Mouse (Mus musculus): ENCODE measurements around the gene Hs6st3. TPM values are rescaled to one million over a fixed set of nuclear protein-coding genes. Genes with fewer than 3 reads are reported as not detected.
A peak's percentile ranks its signal among the peaks of the same experiment; 100 is the strongest.

The Hs6st3 gene
- polyA plus RNA-seq, 1 experiment = 0.08 TPM

GRCm38 (mm10) chr14:119813898-119814297 lies 675.8 kb downstream of the Hs6st3 start:
- DNase-seq = no peak
- Histone ChIP-seq H3K36me3 (ENCODE audit: control insufficient read depth, insufficient read depth, low read length) (no peaks in the 10 kb centered on the region), H3K4me1 (ENCODE audit: control insufficient read depth, insufficient read depth, low read length) (no peaks in the 10 kb centered on the region)

DNA sequence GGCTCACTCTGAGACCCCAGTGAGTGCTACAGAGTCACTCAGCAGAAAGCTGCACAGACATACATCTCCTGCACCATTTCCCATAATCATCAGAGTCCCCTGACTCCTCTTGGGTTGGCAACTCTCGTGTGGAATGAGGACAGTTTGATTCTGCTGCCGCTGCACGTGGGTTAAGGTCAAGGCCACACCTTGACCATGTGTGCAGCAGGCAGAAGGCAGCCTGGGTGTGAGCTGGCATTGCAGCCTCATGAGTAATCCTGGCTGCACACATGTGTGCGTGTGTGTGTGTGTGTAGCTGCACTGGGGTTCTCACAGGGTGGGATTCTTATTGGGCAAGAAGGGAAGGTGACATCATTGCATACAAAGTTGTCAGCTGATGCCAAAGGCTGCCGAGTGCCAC lies 677.5 kb downstream of the Hs6st3 start:
- WGBS = 63% methylated on average over 5 of the region's 5 CpGs
- no peak for TF ChIP-seq POLR2A (IDR thresholded peaks at IDR 0.05; ENCODE audit: low read depth, low read length)
- no peak for TF ChIP-seq CTCF (conservative IDR thresholded peaks at IDR 0.05; ENCODE audit: insufficient read depth, insufficient read length, low read depth, low read length)
- Histone ChIP-seq H3K27me3 (replicated peaks; ENCODE audit: control insufficient read depth, insufficient read depth, low read length) (no peaks in the 10 kb centered on the region), H3K4me1 (ENCODE audit: control insufficient read depth, insufficient read depth, low read length) (no peaks in the 10 kb centered on the region), H3K4me3 (ENCODE audit: insufficient read depth, low read depth, low read length) (no peak overlapping the region), H3K27ac (ENCODE audit: insufficient read depth, low read depth, low read length) (no peak overlapping the region), H3K36me3 (ENCODE audit: control insufficient read depth, insufficient read depth, low read length) (no peaks in the 10 kb centered on the region)
- no peak for DNase-seq

More at GRCm38 (mm10) chr14:119813898-119814297, 675.8 kb downstream of the Hs6st3 start:
- WGBS = 93% methylated on average over 4 of the region's 4 CpGs
- no peak overlapping the region for H3K4me3 ChIP-seq (ENCODE audit: insufficient read depth, low read depth, low read length)
- no peak for TF ChIP-seq POLR2A (IDR thresholded peaks at IDR 0.05; ENCODE audit: low read depth, low read length)
- TF ChIP-seq CTCF (conservative IDR thresholded peaks at IDR 0.05; ENCODE audit: insufficient read depth, insufficient read length, low read depth, low read length) = no peak
- no peak overlapping the region for H3K27ac ChIP-seq (ENCODE audit: insufficient read depth, low read depth, low read length)
- no peaks in the 10 kb centered on the region for H3K27me3 ChIP-seq (replicated peaks; ENCODE audit: control insufficient read depth, insufficient read depth, low read length)

DNA sequence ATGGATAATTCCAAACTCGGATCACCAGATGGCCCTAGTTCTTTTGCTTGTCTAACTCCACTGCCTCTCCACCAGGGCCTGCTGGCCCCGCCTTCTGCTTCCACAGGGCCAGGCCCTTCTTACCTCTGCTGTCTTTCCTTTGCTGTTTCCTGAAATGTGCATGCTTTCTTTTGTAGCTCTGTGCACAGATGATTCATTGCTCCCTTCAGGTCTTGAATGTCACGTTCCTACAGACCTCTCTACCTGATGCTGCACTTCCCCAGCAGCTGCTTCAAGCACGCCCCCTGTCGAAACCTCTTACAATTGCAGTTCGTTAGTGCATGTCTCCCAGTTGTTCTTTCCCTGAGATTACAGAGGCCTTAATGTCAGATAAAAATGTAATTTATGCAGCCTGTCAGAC lies 682.4 kb downstream of the Hs6st3 start:
- TF ChIP-seq CTCF (conservative IDR thresholded peaks at IDR 0.05; ENCODE audit: insufficient read depth, insufficient read length, low read depth, low read length) (no peak), POLR2A (IDR thresholded peaks at IDR 0.05; ENCODE audit: low read depth, low read length) (no peak)
- WGBS = 44% methylated on average over 6 of the region's 6 CpGs
- no peak overlapping the region for H3K4me3 ChIP-seq (ENCODE audit: insufficient read depth, low read depth, low read length)
- DNase-seq = no peak
- no peaks in the 10 kb centered on the region for H3K4me1 ChIP-seq (ENCODE audit: control insufficient read depth, insufficient read depth, low read length)
- H3K36me3 ChIP-seq (ENCODE audit: control insufficient read depth, insufficient read depth, low read length) = no peaks in the 10 kb centered on the region
- no peak overlapping the region for H3K27ac ChIP-seq (ENCODE audit: insufficient read depth, low read depth, low read length)
- H3K27me3 ChIP-seq (replicated peaks; ENCODE audit: control insufficient read depth, insufficient read depth, low read length) = no peaks in the 10 kb centered on the region

GRCm38 (mm10) chr14:119831165-119832011 lies 693.2 kb downstream of the Hs6st3 start:
- no peak overlapping the region for H3K27ac ChIP-seq (ENCODE audit: insufficient read depth, low read depth, low read length)
- WGBS = 54% methylated on average over 19 of the region's 19 CpGs
- no peak for DNase-seq

DNA sequence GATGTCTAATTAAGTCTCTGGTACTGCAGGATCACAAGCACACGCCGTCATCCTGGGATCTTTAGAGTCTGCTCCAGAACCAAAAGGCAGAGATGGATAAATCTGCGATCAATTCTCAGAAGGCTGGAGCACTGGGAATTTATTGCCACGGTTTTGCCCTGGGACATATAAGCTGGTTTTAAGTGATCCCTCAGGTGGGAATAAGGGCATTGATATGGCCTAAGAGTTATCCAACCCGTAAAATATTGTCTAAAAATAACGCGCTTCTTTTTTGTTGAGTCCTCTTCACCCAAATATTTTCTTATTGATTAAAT lies 693.8 kb downstream of the Hs6st3 start:
- H3K27ac ChIP-seq (ENCODE audit: insufficient read depth, low read depth, low read length) = no peak overlapping the region
- no peak overlapping the region for H3K4me3 ChIP-seq (ENCODE audit: insufficient read depth, low read depth, low read length)
- DNase-seq = no peak
- H3K36me3 ChIP-seq (ENCODE audit: control insufficient read depth, insufficient read depth, low read length) = no peaks in the 10 kb centered on the region
- 72% methylated on average over 7 of the region's 7 CpGs for WGBS
- H3K27me3 ChIP-seq (replicated peaks; ENCODE audit: control insufficient read depth, insufficient read depth, low read length) = no peaks in the 10 kb centered on the region; the same call in 1 of the 2 replicates
- no peak for TF ChIP-seq POLR2A (IDR thresholded peaks at IDR 0.05; ENCODE audit: low read depth, low read length)
- no peak for TF ChIP-seq CTCF (conservative IDR thresholded peaks at IDR 0.05; ENCODE audit: insufficient read depth, insufficient read length, low read depth, low read length)
- no peaks in the 10 kb centered on the region for H3K4me1 ChIP-seq (ENCODE audit: control insufficient read depth, insufficient read depth, low read length)

More at GRCm38 (mm10) chr14:119831165-119832011, 693.2 kb downstream of the Hs6st3 start:
- Histone ChIP-seq H3K27me3 (replicated peaks; ENCODE audit: control insufficient read depth, insufficient read depth, low read length) (no peaks in the 10 kb centered on the region; the same call in 1 of the 2 replicates), H3K4me1 (ENCODE audit: control insufficient read depth, insufficient read depth, low read length) (no peaks in the 10 kb centered on the region), H3K4me3 (ENCODE audit: insufficient read depth, low read depth, low read length) (no peak overlapping the region), H3K36me3 (ENCODE audit: control insufficient read depth, insufficient read depth, low read length) (no peaks in the 10 kb centered on the region)
- TF ChIP-seq POLR2A (IDR thresholded peaks at IDR 0.05; ENCODE audit: low read depth, low read length) (no peak), CTCF (conservative IDR thresholded peaks at IDR 0.05; ENCODE audit: insufficient read depth, insufficient read length, low read depth, low read length) (no peak)

DNA sequence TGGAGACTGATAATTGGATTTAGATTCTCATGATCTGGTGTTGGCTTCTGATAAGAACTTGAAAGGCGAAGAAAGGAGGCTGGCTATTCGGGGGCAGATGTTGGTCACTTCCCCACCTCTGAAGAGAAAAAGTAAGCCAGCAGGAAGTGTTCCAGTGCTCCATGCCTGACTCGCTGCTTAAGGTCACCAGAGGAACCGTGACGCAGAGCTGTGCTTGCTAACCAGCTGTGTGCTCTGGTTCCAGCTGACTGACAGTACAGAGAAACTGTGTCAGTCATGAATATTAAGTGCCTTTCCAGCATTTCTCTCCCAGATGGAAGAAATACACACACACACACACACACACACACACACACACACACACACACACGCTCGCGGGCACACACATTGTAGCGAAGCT lies 694.8 kb downstream of the Hs6st3 start:
- no peak for TF ChIP-seq POLR2A (IDR thresholded peaks at IDR 0.05; ENCODE audit: low read depth, low read length)
- TF ChIP-seq CTCF (conservative IDR thresholded peaks at IDR 0.05; ENCODE audit: insufficient read depth, insufficient read length, low read depth, low read length) = no peak
- no peak overlapping the region for H3K4me3 ChIP-seq (ENCODE audit: insufficient read depth, low read depth, low read length)
- 31% methylated on average over 9 of the region's 9 CpGs for WGBS
- no peaks in the 10 kb centered on the region for H3K36me3 ChIP-seq (ENCODE audit: control insufficient read depth, insufficient read depth, low read length)
- no peak overlapping the region for H3K27ac ChIP-seq (ENCODE audit: insufficient read depth, low read depth, low read length)
- DNase-seq = peak; percentile 68
- H3K27me3 ChIP-seq (replicated peaks; ENCODE audit: control insufficient read depth, insufficient read depth, low read length) = no peaks in the 10 kb centered on the region; the same call in 1 of the 2 replicates
- H3K4me1 ChIP-seq (ENCODE audit: control insufficient read depth, insufficient read depth, low read length) = no peaks in the 10 kb centered on the region

DNA sequence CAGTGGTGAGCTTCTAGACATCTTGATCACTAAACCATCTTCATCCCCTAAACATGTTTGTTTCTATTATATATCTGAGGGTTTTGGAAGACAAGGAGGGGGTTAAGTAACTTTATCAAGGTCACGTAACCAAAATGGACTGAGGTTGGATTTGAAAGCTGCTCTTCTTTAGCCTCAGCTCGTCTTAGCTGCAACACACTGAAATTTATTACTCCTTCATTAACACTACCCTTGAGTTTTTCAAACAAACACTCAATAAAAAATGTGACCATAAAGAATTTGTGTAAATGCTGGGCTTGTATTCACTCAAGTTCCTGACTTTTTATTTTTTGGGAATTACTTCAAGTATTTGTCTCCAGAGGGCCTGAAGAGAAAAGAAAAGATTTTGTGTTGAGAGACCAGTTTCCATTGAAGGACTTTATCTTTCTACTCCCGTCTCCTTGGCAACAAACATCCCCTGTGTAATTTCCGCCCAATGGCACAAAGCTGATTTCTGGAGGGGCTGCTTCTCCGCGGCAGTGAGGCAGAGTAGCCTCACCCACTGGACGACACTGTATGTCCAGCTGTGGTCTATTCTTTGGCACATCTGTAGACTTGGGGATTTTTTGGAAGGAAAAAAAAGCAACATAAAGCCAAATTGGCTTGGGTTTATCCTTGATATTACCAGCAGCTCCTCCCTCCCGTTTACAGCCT lies 696.0 kb downstream of the Hs6st3 start:
- no peaks in the 10 kb centered on the region for H3K4me1 ChIP-seq (ENCODE audit: control insufficient read depth, insufficient read depth, low read length)
- 76% methylated on average over 8 of the region's 8 CpGs for WGBS
- H3K27ac ChIP-seq (ENCODE audit: insufficient read depth, low read depth, low read length) = no peak overlapping the region
- DNase-seq = no peak
- no peaks in the 10 kb centered on the region for H3K36me3 ChIP-seq (ENCODE audit: control insufficient read depth, insufficient read depth, low read length)
- H3K4me3 ChIP-seq (ENCODE audit: insufficient read depth, low read depth, low read length) = no peak overlapping the region
- H3K27me3 ChIP-seq (replicated peaks; ENCODE audit: control insufficient read depth, insufficient read depth, low read length) = no peaks in the 10 kb centered on the region
- no peak for TF ChIP-seq CTCF (conservative IDR thresholded peaks at IDR 0.05; ENCODE audit: insufficient read depth, insufficient read length, low read depth, low read length)
- TF ChIP-seq POLR2A (IDR thresholded peaks at IDR 0.05; ENCODE audit: low read depth, low read length) = no peak

All from kidney, adult 2 months (tissue).